Mouse (Mus musculus): Measurements from ENCODE around the gene Cd4. TPM values are rescaled to one million over a fixed set of nuclear protein-coding genes. Genes with fewer than 3 reads are reported as not detected.

Cd4 gene
- 0.20 and 0.44 TPM in 2 replicates for polyA plus RNA-seq (2015; fragmentation: Nextera tagmentation; extraction: Ambion mirVana)

DNA sequence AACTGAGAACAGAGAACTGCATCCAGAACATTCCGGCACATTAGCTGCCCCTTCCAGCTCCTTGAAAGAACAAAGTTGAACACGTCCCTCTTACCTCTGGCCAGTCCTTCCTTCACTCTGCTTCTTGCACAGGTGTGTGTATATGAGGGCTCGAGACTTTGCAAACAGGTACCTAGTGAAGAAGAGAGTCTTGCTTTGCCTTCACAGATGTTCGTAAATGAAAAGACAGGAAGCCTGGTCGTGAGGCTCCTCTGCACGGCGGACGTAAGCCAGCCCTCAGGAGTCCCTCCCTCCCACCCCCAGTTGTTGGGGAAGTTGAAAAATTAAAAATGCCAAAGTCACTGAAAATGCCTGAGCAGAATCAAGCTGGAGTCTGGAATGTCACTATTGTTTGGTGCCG is at the start of gene Cd4:
Gene Cd4 (minus strand): TSS at position 236 of the 400 bp plus-strand sequence.

DNA sequence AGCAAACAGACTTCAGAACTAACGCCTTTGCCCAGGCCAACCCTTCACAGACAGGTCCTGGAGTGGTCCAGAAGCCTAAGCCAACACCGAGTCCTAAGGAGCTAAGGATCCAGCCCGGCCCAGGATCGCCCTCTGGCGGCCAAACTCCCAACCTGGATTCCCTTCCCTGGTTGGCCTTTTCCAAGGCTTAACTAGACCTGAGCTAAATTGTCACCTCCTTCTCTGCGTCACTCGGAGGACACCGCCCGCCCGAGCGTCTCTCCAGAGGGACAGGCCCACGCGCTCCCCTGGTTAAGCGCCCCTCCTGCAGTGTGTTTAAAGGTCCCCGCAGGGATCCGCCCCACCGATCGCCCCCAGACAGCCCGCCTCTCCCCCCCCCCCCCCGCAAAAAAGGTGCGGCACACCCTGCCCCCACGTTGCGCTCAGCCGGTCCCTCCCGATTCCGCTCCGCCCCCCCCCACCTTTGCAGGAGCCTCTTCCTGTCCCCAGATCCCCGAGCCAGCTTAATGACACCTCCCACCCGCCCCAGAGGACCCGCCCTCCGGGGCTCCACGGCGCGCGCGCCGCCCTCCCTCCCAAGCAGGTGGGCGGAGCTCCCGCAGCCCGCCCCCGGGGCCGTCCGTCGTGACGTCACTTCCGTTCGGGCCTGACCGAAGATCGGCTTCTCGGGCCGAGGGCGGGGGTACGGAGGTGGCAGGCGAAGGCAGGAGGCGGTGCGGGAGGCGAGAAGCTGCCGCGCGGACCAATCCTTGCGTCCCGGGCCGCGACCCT is 42.9 kb upstream of the Cd4 start, which contains the start of gene Mlf2:
Gene Mlf2 (plus strand): TSS at position 633 of the 771 bp plus-strand sequence.

DNA sequence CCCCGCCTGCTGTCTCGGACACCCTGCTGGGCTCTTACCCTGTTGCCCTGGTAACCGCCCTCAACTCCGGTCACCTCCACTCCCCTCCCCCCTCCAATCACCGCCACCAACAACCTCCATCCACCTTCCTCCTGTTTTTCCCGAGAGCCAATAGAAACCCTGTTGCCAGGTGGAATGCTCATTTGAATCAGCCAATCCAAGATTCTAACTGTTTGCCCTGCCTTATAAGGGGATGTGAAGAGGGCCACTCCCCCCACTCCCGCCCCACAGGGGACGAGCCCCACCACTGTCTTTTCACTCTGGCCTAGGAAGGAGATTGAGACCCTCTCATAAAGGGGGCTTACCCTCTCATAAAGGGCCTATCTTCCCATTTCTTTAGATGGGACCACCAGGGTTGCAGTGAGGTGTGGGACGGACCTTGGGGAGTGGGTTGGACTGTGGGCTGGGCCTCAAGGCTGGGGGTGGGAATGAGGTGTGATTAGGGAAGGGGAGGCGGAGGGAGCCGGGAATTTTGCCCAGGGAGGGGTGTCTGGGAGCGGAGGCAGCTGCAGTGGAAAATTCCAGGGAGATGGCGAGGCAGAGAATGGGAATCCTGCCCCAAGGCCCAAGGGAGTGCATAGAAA is 31.8 kb upstream of the Cd4 start, which contains the start of gene Ptms:
Gene Ptms (minus strand): TSS at position 409 of the 623 bp plus-strand sequence.

DNA sequence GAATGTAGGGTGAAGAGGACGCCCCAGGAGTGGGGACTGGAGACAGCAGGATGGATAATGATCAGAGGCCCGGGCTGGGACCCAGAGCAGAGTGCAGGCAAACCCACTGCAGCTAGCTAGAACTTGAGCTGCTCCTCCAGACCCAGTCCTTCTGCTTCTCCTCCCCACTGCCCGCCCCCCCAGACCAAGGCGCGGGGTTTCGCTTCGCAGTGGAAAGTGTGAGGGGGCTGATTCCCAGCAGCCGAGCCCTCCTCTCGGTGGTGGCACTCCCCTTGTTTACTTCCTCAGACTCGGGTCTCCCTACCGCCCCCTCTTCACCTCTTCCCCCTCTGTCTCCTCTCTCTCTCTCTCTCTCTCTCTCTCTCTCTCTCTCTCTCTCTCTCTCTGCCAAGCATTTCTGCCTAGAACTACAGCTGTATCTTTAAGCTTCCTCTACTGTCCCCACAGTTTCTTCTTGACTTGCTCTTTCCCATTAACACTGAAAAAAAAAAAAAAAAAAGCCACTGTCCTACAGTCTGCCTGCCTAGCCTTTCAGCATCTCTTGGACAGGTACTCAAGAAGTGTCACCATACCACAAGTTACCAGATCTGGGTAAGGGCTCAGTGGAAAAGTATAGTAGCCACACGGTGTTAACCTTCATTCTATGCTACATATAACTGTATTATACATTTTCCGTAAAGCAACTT is 23.7 kb upstream of the Cd4 start, which contains the start of gene Lag3:
Gene Lag3 (minus strand): TSS at position 173 of the 686 bp plus-strand sequence.

DNA sequence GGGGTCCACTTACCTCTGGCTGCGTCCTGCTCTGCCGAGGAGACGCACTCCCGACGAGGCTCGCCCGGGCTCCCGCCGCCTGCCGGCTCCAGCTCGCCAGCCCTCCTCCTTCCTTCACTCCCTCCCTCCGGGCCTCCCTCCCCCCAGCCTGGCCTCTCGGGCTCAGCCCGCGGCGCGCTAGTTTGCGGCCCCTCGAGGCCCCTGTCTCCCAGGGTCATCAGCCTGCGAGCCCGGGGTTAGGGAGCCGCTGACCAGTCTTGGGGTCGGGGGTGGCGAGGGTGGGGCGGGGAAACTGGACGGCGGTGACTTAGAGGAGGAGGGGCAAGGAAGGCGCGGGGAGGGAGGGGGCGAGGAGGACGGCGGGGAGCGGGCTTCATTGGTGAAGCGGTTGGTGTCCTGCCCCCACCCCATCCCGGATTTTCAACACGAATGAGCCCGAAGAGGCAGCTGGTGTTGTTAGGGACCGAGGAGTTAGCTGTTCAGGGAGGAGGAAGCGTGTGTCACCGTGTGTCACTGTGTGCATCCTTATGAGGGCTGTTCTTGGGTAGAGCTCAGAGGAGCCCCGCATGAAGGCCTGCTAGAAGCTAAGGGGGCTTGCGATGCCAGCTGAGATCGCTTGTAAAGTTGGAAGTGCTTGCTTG is 24.2 kb downstream of the Cd4 start, which contains the start of gene Gpr162:
Gene Gpr162 (minus strand): TSS at position 326 of the 641 bp plus-strand sequence.

DNA sequence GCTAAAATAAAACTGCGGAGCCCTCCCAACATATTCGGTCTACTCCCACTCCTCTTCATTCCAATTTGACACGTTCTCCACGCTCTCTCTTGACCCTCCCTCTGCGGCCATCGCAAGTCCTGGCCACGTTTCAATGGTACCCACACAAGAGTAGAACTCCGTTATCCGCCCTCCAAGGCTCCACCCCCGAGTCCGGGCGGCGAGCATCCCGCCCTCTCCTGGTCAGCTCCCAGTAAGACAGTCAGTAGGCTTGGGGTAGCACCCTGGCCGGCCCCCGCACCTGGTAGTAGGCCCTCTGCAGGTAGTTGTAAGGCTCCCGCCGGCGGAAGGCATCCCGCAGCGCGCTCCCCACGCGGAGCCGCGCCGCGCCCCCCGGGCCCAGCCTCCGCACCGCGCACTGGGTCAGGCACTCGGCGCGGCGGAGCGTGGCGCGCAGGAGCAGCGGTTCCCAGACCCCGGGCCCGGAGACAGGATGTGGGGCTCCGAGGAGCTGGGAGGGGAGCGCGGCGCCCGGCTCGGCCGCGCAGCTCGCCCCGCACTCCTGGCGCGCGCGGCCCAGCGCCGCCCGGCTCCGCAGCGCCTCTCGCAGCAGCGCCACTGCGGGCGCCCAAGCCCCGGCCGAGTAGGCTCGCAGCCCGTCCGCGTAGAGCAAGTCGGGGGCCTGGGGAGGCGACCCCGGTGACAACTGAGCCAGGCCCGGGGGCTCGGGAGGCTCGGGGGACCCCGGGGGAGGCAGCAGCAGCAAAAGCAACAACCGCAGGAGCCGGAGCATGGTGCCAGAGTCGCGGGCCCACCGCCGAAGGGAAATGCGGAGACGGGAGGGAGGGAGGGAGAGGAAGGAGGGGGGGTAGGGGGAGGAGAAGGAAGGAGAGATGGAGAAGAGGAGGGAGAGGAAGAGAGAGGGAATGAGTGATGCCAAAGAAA is 30.8 kb downstream of the Cd4 start, which contains the start of gene P3h3:
Gene P3h3 (minus strand): TSS at position 837 of the 924 bp plus-strand sequence.

DNA sequence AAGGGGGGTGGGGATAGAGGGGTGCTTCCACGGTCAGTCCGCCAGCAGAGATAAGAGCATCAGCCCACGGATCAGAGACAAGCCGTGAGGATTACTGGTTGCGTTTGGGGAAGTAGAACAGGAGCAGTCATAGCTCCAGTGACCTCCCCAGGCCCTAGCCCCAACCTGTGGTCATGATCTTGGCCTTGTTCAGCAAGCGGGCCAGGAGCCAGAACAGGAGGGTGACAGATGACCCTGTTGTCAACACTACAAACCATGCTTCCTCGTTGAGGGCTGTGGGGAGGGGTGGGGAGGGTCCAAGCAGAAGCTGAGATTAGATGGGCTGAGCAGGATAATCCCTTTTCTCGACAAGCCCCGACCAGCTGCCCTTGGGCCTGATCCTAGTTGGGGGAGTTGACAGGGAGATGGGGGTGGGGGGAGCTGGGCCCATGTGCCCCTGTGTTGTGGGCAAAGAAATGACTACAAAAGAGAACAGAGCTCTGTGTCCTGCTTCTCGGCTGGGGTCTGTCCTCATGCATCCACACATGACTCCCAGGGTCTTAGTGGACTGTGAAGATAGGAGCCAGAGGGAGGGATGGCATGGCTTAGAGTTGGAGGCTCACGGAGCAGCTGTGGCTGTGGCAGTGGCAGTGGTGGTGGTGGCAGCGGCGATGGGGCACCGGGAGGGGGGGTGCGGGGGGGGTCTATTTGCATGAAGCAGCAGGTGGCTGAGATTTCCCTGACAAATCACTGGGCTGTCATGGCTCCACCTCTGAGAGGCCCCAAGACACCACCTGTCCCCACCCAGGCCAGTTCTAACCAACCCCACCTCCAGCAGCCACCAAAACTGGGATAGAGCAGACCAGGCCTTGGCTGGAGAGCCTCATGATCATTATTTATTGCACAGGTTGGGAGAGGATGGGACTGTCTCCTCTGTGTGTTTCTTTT is 47.5 kb downstream of the Cd4 start, which contains the start of gene Gnb3:
Gene Gnb3 (minus strand): TSS at position 35 of the 927 bp plus-strand sequence.

DNA sequence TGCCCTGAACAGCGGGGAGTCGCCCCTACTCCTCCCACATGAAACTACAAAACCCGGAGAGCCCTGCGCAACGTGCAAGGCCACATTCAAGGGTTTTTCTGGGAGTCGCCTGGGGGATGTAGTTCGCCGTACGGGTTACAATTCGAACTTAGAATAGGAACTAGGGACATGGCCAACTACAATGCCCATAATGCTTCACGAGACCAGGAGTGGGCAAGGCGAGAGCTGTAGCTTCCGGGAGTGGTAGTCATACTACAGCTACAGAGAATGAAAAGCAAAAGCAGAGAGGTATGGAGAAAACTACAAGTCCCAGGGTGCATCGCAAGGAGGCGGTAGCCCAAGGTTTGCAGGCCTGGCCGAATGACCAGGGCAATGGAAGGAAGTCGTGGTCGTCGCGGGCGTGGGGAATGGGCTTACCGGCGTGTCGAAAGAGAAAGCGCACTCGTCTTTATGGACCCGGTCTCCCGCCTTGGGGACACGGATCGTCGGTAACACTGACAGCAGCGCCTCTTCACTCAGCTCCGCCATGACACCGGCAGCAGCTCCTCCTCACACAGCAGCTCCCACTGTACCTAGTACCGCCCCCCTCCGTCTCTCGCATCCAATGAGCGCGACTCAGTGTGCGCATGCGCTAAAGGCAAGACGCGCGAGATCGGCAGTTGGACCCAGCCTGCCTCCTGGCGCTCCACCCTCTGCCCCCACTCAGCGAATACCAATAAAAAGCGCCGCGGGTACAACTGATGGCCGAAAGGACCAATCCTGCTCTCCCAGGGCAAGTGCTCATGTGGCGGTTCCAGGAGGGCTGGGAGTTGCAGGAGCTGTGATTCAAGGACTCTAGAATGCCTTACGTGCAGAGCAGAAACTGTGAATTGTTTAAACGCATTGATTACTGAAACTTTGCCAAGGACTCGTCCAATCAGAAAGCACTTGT is 58.9 kb downstream of the Cd4 start, which contains the start of the genes Usp5 and Cdca3:
Gene Usp5 (minus strand): TSS at position 617 of the 931 bp plus-strand sequence.
Gene Cdca3 (plus strand): TSS at position 680 of the 931 bp plus-strand sequence.

Other genes starting within 250 kb of the Cd4 start
- 48.4 and 101 TPM in 2 replicates for gene Lpcat3, start 225.2 kb downstream of the Cd4 start, polyA plus RNA-seq (2015; fragmentation: Nextera tagmentation; extraction: Ambion mirVana)
- gene Emg1, start 176.0 kb downstream of the Cd4 start, polyA plus RNA-seq (2015; fragmentation: Nextera tagmentation; extraction: Ambion mirVana), result 141 and 154 TPM in 2 replicates
- 205 and 312 TPM in 2 replicates for gene Phb2, start 175.9 kb downstream of the Cd4 start, polyA plus RNA-seq (2015; fragmentation: Nextera tagmentation; extraction: Ambion mirVana)
- gene Ptpn6, start 149.5 kb downstream of the Cd4 start, polyA plus RNA-seq (2015; fragmentation: Nextera tagmentation; extraction: Ambion mirVana), result 8.6 and 10.9 TPM in 2 replicates
- gene Grcc10, start 146.8 kb downstream of the Cd4 start, polyA plus RNA-seq (2015; fragmentation: Nextera tagmentation; extraction: Ambion mirVana), result 664 and 838 TPM in 2 replicates
- gene Gm45234, start 132.2 kb downstream of the Cd4 start, polyA plus RNA-seq (2015; fragmentation: Nextera tagmentation; extraction: Ambion mirVana), result not detected in 2 replicates
- 13.0 and 14.7 TPM in 2 replicates for gene Atn1, start 131.7 kb downstream of the Cd4 start, polyA plus RNA-seq (2015; fragmentation: Nextera tagmentation; extraction: Ambion mirVana)
- gene Eno2, start 118.5 kb downstream of the Cd4 start, polyA plus RNA-seq (2015; fragmentation: Nextera tagmentation; extraction: Ambion mirVana), result 11.3 and 20.0 TPM in 2 replicates
- 0.75 and 1.4 TPM in 2 replicates for gene Lrrc23, start 108.5 kb downstream of the Cd4 start, polyA plus RNA-seq (2015; fragmentation: Nextera tagmentation; extraction: Ambion mirVana)
- 28.3 and 31.1 TPM in 2 replicates for gene Spsb2, start 79.6 kb downstream of the Cd4 start, polyA plus RNA-seq (2015; fragmentation: Nextera tagmentation; extraction: Ambion mirVana)
- 417 and 594 TPM in 2 replicates for gene Tpi1, start 73.9 kb downstream of the Cd4 start, polyA plus RNA-seq (2015; fragmentation: Nextera tagmentation; extraction: Ambion mirVana)
- gene Usp5, start 58.7 kb downstream of the Cd4 start, polyA plus RNA-seq (2015; fragmentation: Nextera tagmentation; extraction: Ambion mirVana), result 72.2 and 94.2 TPM in 2 replicates
- 52.6 and 58.3 TPM in 2 replicates for gene Cdca3, start 58.7 kb downstream of the Cd4 start, polyA plus RNA-seq (2015; fragmentation: Nextera tagmentation; extraction: Ambion mirVana)
- gene Gnb3, start 47.9 kb downstream of the Cd4 start, polyA plus RNA-seq (2015; fragmentation: Nextera tagmentation; extraction: Ambion mirVana), result 15.3 and 18.6 TPM in 2 replicates
- gene P3h3, start 30.5 kb downstream of the Cd4 start, polyA plus RNA-seq (2015; fragmentation: Nextera tagmentation; extraction: Ambion mirVana), result 17.3 and 18.8 TPM in 2 replicates
- 2.1 and 3.7 TPM in 2 replicates for gene Gpr162, start 24.2 kb downstream of the Cd4 start, polyA plus RNA-seq (2015; fragmentation: Nextera tagmentation; extraction: Ambion mirVana)
- 2.4 and 4.2 TPM in 2 replicates for gene Lag3, start 23.5 kb upstream of the Cd4 start, polyA plus RNA-seq (2015; fragmentation: Nextera tagmentation; extraction: Ambion mirVana)
- gene Ptms, start 31.9 kb upstream of the Cd4 start, polyA plus RNA-seq (2015; fragmentation: Nextera tagmentation; extraction: Ambion mirVana), result 365 and 389 TPM in 2 replicates
- 266 and 322 TPM in 2 replicates for gene Mlf2, start 43.2 kb upstream of the Cd4 start, polyA plus RNA-seq (2015; fragmentation: Nextera tagmentation; extraction: Ambion mirVana)
- gene Cops7a, start 77.3 kb upstream of the Cd4 start, polyA plus RNA-seq (2015; fragmentation: Nextera tagmentation; extraction: Ambion mirVana), result 134 and 179 TPM in 2 replicates
- gene Pianp, start 108.5 kb upstream of the Cd4 start, polyA plus RNA-seq (2015; fragmentation: Nextera tagmentation; extraction: Ambion mirVana), result 4.0 and 7.4 TPM in 2 replicates
- gene Zfp384, start 120.9 kb upstream of the Cd4 start, polyA plus RNA-seq (2015; fragmentation: Nextera tagmentation; extraction: Ambion mirVana), result 6.6 and 10.5 TPM in 2 replicates
- 90.1 and 150 TPM in 2 replicates for gene Ing4, start 151.5 kb upstream of the Cd4 start, polyA plus RNA-seq (2015; fragmentation: Nextera tagmentation; extraction: Ambion mirVana)
- gene Acrbp, start 161.5 kb upstream of the Cd4 start, polyA plus RNA-seq (2015; fragmentation: Nextera tagmentation; extraction: Ambion mirVana), result 3.2 and 3.4 TPM in 2 replicates
- 0.37 and 0.96 TPM in 2 replicates for gene Lpar5, start 179.7 kb upstream of the Cd4 start, polyA plus RNA-seq (2015; fragmentation: Nextera tagmentation; extraction: Ambion mirVana)
- 41.4 and 42.5 TPM in 2 replicates for gene Chd4, start 207.8 kb upstream of the Cd4 start, polyA plus RNA-seq (2015; fragmentation: Nextera tagmentation; extraction: Ambion mirVana)
- 17.8 and 24.3 TPM in 2 replicates for gene Nop2, start 243.7 kb upstream of the Cd4 start, polyA plus RNA-seq (2015; fragmentation: Nextera tagmentation; extraction: Ambion mirVana)